Mouse (Mus musculus) ES-CJ7 (cell line): ENCODE results near the gene 4930519P11Rik.

ENCODE experiments used
- DNase-seq: peaks from one replicate; pipeline ENCODE4 v3.0.0; 2011; ENCODE audit warnings: low read depth, low spot score

The 4930519P11Rik gene

GRCm38 (mm10) chr2:154613118-154614115, at the start of gene 4930519P11Rik, which contains the start of gene Zfp341:
TSS of gene 4930519P11Rik (minus strand) at chr2:154613437.
TSS of gene Zfp341 (plus strand) at chr2:154613297.
- DNase-seq, result peak; percentile 90

DNA sequence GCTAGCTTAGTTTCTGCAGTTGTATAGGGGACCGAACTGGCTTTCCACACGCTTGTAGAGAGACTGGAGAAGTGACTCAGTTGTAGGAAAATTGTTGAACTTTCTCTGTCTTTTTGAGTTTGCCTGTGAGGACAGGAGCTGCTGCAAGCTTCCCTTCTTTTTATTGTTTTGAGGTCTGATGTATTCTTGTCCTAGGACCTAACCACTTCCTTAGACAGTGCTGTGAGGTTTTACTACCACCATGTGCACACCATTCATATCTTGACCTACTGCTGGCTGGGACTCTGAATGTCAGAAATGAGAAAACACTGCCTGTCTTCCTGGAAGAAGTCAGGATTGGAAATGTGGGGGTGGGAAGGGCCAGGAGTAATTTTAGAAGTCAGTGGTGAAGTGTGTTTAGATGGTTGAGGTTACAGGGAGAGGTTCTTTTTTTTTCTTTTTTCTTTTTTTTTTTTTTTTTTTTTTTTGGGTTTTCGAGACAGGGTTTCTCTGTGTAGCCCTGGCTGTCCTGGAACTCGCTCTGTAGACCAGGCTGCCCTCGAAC, 46.4 kb upstream of the 4930519P11Rik start:
- no peak for DNase-seq

GRCm38 (mm10) chr2:154659070-154659469, 45.8 kb upstream of the 4930519P11Rik start:
- no peak for DNase-seq

DNA sequence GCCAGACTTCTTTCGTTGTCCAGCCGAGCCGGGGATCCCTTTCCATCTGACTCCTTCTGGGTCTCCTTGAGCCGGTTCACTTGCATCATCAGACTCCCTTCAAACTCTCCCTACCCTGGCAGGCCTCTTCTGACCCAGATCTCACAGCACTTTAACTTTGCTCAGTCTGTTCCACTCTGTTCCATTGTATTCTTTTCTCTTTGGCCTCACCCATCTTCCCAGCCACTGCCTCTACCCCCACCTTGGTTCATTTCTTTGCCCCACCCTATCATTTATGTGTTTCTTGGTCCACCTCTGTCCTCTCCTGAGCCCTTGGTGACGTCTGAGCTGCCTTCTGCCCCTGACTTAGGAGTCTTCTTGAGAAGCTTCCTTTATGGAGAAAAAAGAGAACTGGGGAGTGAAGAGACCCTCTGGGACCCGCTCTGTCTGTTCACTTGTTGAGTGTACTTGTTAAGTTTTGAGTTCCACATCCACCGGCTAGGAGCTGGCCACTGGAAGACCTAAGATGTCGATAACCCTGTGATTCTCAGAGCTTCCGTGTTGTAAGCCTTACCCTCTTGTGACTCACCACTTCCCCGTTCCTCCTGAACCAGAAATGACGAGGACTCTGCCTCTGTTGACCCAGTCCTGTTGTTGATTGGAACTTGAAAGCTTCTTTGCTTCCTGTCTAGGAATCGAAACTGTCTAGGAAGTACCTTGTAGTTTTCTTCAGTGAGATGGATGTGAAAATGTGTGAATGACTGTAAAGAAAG, 44.4 kb upstream of the 4930519P11Rik start:
- DNase-seq, result no peak

DNA sequence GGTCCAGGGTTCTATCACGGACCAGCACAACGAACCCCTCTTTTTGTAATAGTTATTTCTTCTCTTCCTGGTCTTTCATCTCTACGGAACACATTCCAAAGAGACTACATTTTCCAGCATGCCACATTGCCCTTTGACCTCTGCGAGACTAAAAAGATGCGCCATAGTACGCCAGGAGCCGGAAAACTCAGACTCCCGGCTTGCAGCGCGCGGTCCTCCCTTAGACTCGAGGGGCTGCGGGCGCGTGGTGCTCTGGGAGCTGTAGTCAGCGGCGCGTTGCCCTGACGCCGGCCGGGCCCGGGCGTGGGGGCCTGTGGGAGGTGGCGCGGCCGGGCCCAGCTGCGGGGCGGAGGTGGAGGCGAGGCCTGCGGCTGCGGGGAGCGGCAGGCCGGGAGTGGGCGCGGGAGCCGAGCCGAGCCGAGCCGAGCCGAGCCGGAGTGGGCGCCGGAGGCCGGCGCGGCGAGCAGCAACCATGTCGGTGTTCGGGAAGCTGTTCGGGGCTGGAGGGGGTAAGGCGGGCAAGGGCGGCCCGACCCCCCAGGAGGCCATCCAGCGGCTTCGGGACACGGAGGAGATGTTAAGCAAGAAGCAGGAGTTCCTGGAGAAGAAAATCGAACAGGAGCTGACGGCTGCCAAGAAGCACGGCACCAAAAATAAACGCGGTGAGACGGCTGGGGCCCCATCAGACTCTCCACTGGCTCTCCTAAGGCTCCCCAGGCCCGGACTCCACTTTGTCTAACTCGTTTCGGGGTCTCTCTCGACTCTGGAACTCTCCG, 43.7 kb upstream of the 4930519P11Rik start:
- peak; percentile 96 for DNase-seq

DNA sequence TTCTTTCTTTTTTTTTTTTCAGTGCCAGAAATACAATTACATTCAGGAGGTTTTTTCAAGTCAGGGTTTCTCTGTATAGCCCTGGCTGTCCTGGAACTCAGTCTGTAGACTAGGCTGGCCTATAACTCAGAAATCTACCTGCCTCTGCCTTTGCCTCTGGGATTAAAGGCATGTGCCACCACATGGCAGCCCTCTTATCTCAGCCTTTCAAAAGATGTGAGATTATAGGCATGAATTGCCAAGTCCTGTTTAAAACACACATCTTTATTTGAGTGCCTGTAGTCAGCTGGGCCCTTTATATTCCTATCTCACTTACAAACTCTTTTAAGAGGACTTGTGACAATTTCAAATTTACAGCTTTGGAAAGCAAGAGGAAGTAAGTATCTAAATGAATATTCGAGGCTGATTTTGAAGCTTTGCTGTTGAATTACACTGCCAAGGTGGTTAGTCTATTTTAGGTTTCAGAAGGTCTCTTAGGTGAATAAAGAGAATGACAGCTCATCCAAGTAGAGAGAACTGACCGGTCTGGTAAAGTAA, 42.7 kb upstream of the 4930519P11Rik start:
- no peak for DNase-seq

- peak; percentile 33 for DNase-seq
Measured at GRCm38 (mm10) chr2:154654976-154655375, 41.7 kb upstream of the 4930519P11Rik start.

- DNase-seq, result no peak
Measured at GRCm38 (mm10) chr2:154651363-154651762, 38.1 kb upstream of the 4930519P11Rik start, which contains the start of gene Chmp4b. TSS of gene Chmp4b (plus strand) at chr2:154651705.

DNA sequence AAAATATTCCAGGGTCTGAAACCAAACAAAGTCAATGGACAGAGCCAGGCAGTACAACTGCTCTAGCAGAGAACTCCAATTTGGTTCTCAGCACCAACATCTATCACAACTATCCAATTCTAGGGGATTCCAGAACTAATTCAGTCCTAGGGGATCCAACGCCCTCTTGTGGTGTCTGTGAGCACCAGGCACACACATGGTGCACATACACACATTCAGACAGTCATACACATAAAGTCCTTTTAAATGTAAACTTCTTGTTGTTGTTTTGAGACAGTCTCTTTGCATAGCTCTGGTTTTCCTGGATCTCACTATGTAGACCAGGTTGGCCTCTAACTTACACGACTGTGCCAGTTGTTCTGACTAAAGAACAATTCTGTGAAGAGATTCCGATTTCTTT, 37.2 kb upstream of the 4930519P11Rik start:
- no peak for DNase-seq

GRCm38 (mm10) chr2:154648086-154648485, 34.8 kb upstream of the 4930519P11Rik start:
- DNase-seq, result peak; percentile 74

- DNase-seq, result peak; percentile 72
Measured at GRCm38 (mm10) chr2:154646634-154647033, 33.4 kb upstream of the 4930519P11Rik start.

GRCm38 (mm10) chr2:154642712-154643385, 29.6 kb upstream of the 4930519P11Rik start:
- no peak for DNase-seq

GRCm38 (mm10) chr2:154642005-154642459, 28.8 kb upstream of the 4930519P11Rik start:
- no peak for DNase-seq

DNA sequence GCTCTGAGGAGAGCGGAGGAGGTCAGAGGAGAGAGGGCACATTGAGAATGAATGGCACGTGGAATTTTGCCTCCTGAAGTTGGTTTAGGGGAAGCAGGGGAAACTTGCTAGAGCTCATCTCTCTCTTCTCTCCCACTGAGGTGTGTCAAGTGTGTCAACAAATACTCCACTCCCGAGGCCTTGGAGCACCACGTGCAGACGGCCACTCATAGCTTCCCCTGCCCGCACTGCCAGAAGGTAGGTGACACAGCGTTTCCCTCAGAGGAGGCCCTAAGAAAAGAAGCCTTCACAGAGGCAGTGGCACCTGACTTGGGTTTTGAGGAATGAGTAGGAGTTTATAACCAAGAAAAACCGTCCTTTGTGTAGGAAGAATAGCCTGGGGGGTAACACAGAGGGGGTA, 27.9 kb upstream of the 4930519P11Rik start:
- no peak for DNase-seq

- DNase-seq, result no peak
Measured at GRCm38 (mm10) chr2:154639115-154639514, 25.9 kb upstream of the 4930519P11Rik start.

DNA sequence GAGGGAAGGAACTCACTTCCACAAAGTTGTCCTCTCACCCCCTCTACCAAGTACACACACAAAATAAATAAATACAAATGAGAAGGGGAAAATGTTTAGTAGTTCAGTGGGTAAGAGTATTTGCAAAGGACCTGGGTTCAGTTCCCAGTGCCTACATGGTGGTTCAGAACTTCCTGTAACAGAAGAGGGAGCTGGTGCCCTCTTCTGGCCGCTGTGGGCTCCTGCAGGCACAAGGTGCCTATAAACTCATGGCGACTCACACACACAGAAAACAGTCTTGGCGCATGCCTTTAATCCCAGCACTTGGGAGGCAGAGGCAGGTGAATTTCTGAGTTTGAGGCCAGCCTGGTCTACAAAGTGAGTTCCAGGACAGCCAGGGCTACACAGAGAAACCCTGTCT, 25.3 kb upstream of the 4930519P11Rik start:
- peak; percentile 48 for DNase-seq

DNA sequence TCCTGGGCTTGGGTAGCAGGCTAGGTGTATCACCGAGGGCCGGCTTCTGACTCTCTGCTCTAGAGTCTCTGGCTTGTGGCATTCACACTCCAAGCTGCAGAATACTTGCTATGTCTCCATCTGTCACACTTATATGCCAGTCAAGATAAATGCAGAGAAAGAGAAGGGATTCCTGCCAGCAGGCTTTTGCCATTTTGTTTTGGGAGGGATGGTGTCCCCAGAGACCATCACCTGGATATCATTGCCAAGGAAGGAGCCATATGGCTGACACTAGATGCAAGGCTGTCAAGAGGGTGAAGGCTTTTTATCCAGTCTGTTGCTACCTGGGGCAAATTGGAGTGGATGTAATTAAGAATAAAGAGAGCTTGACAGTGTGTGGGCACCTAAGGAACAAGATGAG, 22.6 kb upstream of the 4930519P11Rik start:
- no peak for DNase-seq

DNA sequence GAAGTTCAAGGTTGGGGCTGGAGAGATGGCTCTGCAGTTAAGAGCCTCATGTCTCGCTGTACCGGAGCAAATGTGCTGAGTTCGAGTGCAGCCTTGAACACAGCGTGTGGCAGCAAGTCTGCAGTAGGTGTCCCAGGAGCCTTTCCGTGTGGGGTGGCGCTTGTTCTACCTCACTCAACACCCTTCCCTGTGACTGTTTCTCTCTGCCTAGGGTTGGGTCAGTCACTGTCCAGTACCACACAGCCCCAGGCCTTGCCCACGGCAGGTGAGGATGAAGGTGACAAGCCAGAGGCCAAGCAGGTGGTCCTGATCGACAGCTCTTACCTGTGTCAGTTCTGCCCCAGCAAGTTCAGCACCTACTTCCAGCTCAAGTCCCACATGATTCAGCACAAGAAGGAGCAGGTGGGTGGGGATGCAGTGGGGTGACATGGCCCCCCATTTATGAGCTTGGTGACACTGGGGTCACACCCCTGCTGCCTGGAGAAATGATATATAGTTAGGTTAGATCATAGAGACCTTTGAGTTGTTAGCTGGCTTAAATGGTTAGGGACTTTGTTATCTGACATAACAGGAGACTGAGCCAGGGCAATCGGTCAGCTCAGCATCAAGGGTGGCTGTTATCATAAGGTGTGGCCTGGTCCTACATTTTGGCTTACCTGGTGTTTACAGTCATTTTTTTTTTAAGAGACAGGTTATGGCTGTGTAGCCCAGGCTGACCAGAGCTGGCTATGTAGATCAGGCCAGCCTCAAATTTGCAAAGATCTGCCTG, 20.8 kb upstream of the 4930519P11Rik start:
- no peak for DNase-seq

- no peak for DNase-seq
Measured at GRCm38 (mm10) chr2:154633039-154633742, 20.0 kb upstream of the 4930519P11Rik start.
